12 mouse cellular contexts compared by ENCODE assay signal in the genomic region with DNA sequence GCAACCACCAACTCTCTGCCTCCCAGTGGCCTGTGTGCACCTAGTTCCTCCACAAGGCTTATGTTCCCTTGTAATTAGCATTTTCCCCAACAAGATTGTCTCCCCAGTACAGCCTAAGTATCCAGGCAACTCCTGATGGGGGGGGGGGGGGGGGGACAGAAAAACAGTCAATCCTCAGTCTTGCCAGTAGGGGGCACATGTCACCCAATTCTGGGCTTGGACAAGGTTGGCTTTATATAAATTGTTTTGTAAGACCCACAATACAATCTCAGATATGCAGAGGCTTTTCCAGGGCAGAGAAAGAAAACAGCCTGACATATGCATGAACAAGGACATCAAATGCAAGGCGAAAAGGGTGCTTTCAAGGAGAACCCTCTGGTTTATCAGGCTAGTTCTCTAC. TPM values are rescaled to one million over a fixed set of nuclear protein-coding genes. Genes with fewer than 3 reads are reported as not detected.
DNase-seq lines count a peak whose midpoint lies in the region; ATAC-seq and TF ChIP-seq lines count a peak whose summit lies in the region.
"Had no signal": no experiment of that assay in that cellular context is flagged by ENCODE, and none has a peak within 500 bp of the region (broad histone marks: within the 10 kb centered on the region; RNA-seq: fewer than 3 reads in every experiment).

No protein-coding gene starts in this region.

- peak; percentile 51; the same call in 1 of the 2 replicates for TF ChIP-seq CTCF in forebrain, postnatal 0 days (IDR thresholded peaks at IDR 0.05; ENCODE audit: low read depth)

- no peaks in the 10 kb centered on the region for H3K9me3 ChIP-seq in forebrain, postnatal 0 days (ENCODE audit: low read length)
- no peaks in the 10 kb centered on the region for H3K9me3 ChIP-seq in forebrain, embryonic 12.5 days
- no peaks in the 10 kb centered on the region for H3K9me3 ChIP-seq in liver, embryonic 12.5 days (replicated peaks)
- H3K9me3 ChIP-seq: lung, embryonic 15.5 days had no signal

- DNase-seq in forebrain, postnatal 0 days = peak; percentile 47
- DNase-seq in liver (peak; percentile 33), MN1 (ENCODE audit: low spot score) (peak; percentile 33)
- DNase-seq in lung, postnatal 25 days (ENCODE audit: low spot score) = peak; percentile 10
- no peak for DNase-seq in ovary, adult 18-20 months (ENCODE audit: low spot score)
- DNase-seq in heart, adult 11 months = no peak
- DNase-seq: gastrocnemius, postnatal 36 days; thymus, postnatal 36 days had no signal

- H3K36me3 ChIP-seq in forebrain, postnatal 0 days (ENCODE audit: insufficient read depth) = no peaks in the 10 kb centered on the region
- no peaks in the 10 kb centered on the region for H3K36me3 ChIP-seq in forebrain, embryonic 12.5 days (replicated peaks)
- no peaks in the 10 kb centered on the region for H3K36me3 ChIP-seq in liver, embryonic 12.5 days
- H3K36me3 ChIP-seq: lung, embryonic 15.5 days had no signal

- no peak overlapping the region for H3K27ac ChIP-seq in forebrain, postnatal 0 days (ENCODE audit: low read depth, low read length)
- H3K27ac ChIP-seq in forebrain, embryonic 12.5 days = no peak overlapping the region
- no peak overlapping the region for H3K27ac ChIP-seq in liver, embryonic 12.5 days
- H3K27ac ChIP-seq: lung, embryonic 15.5 days had no signal

- no peak overlapping the region for H3K4me2 ChIP-seq in forebrain, postnatal 0 days (ENCODE audit: low read depth)
- H3K4me2 ChIP-seq in forebrain, embryonic 12.5 days = no peak overlapping the region
- no peak overlapping the region for H3K4me2 ChIP-seq in liver, embryonic 12.5 days
- H3K4me2 ChIP-seq: lung, embryonic 15.5 days had no signal

- no peak overlapping the region for H3K9ac ChIP-seq in forebrain, postnatal 0 days
- H3K9ac ChIP-seq in forebrain, embryonic 12.5 days = no peak overlapping the region
- H3K9ac ChIP-seq in liver, embryonic 12.5 days = no peak overlapping the region
- H3K9ac ChIP-seq: lung, embryonic 15.5 days had no signal

- no peak for ATAC-seq in forebrain, postnatal 0 days
- no peak for ATAC-seq in forebrain, embryonic 12.5 days (ENCODE audit: low FRiP score)
- no peak for ATAC-seq in liver, embryonic 12.5 days

- WGBS in forebrain, postnatal 0 days = 81% methylated on average over 1 of the region's 1 CpGs
- 79% methylated on average over 1 of the region's 1 CpGs for WGBS in forebrain, embryonic 12.5 days
- 68% methylated on average over 1 of the region's 1 CpGs for WGBS in liver, embryonic 12.5 days (ENCODE audit: insufficient replicate concordance)

- no peak overlapping the region for H3K4me3 ChIP-seq in forebrain, postnatal 0 days (ENCODE audit: low read depth, low read length)
- H3K4me3 ChIP-seq in forebrain, embryonic 12.5 days (replicated peaks) = no peak overlapping the region
- no peak overlapping the region for H3K4me3 ChIP-seq in liver, embryonic 12.5 days
- H3K4me3 ChIP-seq: lung, embryonic 15.5 days had no signal

- H3K27me3 ChIP-seq in forebrain, postnatal 0 days (ENCODE audit: insufficient read depth, low read length) = no peaks in the 10 kb centered on the region
- H3K27me3 ChIP-seq in forebrain, embryonic 12.5 days = no peaks in the 10 kb centered on the region; the same call in 1 of the 2 replicates
- peaks cover 5% of the 10 kb centered on the region; the same call in 1 of the 2 replicates for H3K27me3 ChIP-seq in liver, embryonic 12.5 days (replicated peaks)
- H3K27me3 ChIP-seq: lung, embryonic 15.5 days had no signal

- H3K4me1 ChIP-seq in forebrain, postnatal 0 days (ENCODE audit: insufficient read depth) = no peaks in the 10 kb centered on the region
- H3K4me1 ChIP-seq in forebrain, embryonic 12.5 days = no peaks in the 10 kb centered on the region
- peaks cover 19% of the 10 kb centered on the region for H3K4me1 ChIP-seq in liver, embryonic 12.5 days

RNA-seq across cellular contexts. Expression of a gene that starts 12.5 kb away (rescaled TPM):
- total RNA-seq in forebrain, postnatal 0 days (2014; rRNA removed) = not detected in 2 replicates
- 0.06 TPM in 1 of 2 replicates, not detected in the other for polyA plus RNA-seq in forebrain, postnatal 0 days (2015; fragmentation: Nextera tagmentation; extraction: Ambion mirVana)
- polyA plus RNA-seq in forebrain, embryonic 12.5 days (2016; fragmentation: Nextera tagmentation; extraction: Ambion mirVana) = not detected in 2 replicates
- 0.01 and 0.02 TPM in 2 replicates for polyA plus RNA-seq in liver, embryonic 12.5 days (2016; fragmentation: Nextera tagmentation; extraction: Ambion mirVana)
- polyA plus RNA-seq: intestine, embryonic 14.5 days; lung, embryonic 15.5 days had no signal

RNA-seq across cellular contexts. Expression of a gene that starts 25.9 kb away (rescaled TPM):
- not detected in 2 replicates for total RNA-seq in forebrain, postnatal 0 days (2014; rRNA removed)
- 0.31 TPM in 1 of 2 replicates, not detected in the other for polyA plus RNA-seq in forebrain, postnatal 0 days (2015; fragmentation: Nextera tagmentation; extraction: Ambion mirVana)
- polyA plus RNA-seq in forebrain, embryonic 12.5 days (2016; fragmentation: Nextera tagmentation; extraction: Ambion mirVana) = 0.17 and 0.24 TPM in 2 replicates
- 10.3 and 10.8 TPM in 2 replicates for polyA plus RNA-seq in liver, embryonic 12.5 days (2016; fragmentation: Nextera tagmentation; extraction: Ambion mirVana)

Comparison
In these comparisons a context has a peak if more than half of its experiments do, and no peak if none do; other contexts are left out.
1. DNase-seq: peak in forebrain, postnatal 0 days (single experiment), liver (single experiment), MN1 (single experiment) and lung, postnatal 25 days (single experiment); none in ovary, adult 18-20 months (single experiment) and heart, adult 11 months (single experiment).